Mouse (Mus musculus) heart, postnatal 0 days (tissue): ENCODE data around the gene Spaca4.

Experiments used
- CTCF ChIP-seq: IDR thresholded peaks from 2 replicates; pipeline ENCODE4 v1.5.1; 2016; ENCODE audit warnings: antibody characterized with exemption, control low read depth, low read depth
- EP300 ChIP-seq: IDR thresholded peaks from 2 replicates; pipeline ENCODE4 v1.6.1; 2016; ENCODE audit warnings: antibody characterized with exemption, low read depth

DNA sequence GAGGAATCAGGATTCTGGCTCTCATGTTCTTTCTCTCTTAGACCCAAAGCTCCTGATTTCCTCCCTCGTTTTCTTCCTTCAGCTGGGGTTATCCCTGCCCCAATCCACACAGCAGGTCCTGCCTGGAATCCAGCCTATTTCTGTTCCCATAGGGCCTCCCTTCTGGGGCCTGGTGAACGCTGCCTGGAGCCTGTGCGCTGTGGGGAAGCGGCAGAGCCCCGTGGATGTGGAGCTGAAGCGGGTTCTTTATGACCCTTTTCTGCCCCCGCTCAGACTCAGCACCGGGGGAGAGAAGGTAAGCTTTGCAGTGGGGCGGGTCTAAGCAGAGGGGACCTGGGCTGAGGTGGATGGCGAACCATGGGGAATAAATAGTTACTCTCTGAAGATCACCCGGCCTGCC is 24.5 kb downstream of the Spaca4 start:
- no peak for TF ChIP-seq CTCF
- TF ChIP-seq EP300: no peak
